Mouse (Mus musculus) embryonic facial prominence, embryonic 15.5 days (tissue): ENCODE data around the gene Celf2. TPM values are rescaled to one million over a fixed set of nuclear protein-coding genes. Genes with fewer than 3 reads are reported as not detected.

Experiments used
- ATAC-seq: fragments of 200-750 bp; cut with Nextera tagmentation; 2 replicates; pipeline ENCODE4 v1.8.0; 2017; ENCODE audit warnings: low read depth, moderate TSS enrichment; ENCODE audit not compliant: insufficient number of reproducible peaks, low FRiP score, low TSS enrichment
- H3K27ac ChIP-seq: fragments of 300-500 bp; sonication (generic); replicated peaks from 2 replicates; pipeline ENCODE4 v1.5.1; 2015; ENCODE audit warnings: mild to moderate bottlenecking, inconsistent platforms
- H3K27me3 ChIP-seq: fragments of 300-500 bp; sonication (generic); 2 replicates; pipeline ENCODE4 v1.6.1; 2015; ENCODE audit warnings: inconsistent platforms
- H3K36me3 ChIP-seq: fragments of 300-500 bp; sonication (generic); 2 replicates; pipeline ENCODE4 v1.6.1; 2015; ENCODE audit warnings: mild to moderate bottlenecking, inconsistent platforms
- H3K4me1 ChIP-seq: fragments of 300-500 bp; sonication (generic); 2 replicates; pipeline ENCODE4 v1.6.1; 2015; ENCODE audit warnings: inconsistent platforms
- H3K4me2 ChIP-seq: fragments of 300-500 bp; sonication (generic); replicated peaks from 2 replicates; pipeline ENCODE4 v1.6.1; 2015; ENCODE audit warnings: mild to moderate bottlenecking, inconsistent platforms
- H3K4me3 ChIP-seq: fragments of 300-500 bp; sonication (generic); replicated peaks from 2 replicates; pipeline ENCODE4 v1.5.1; 2015; ENCODE audit warnings: mild to moderate bottlenecking, inconsistent platforms
- H3K9ac ChIP-seq: fragments of 300-500 bp; sonication (generic); 2 replicates; pipeline ENCODE4 v1.6.1; 2015; ENCODE audit warnings: inconsistent platforms
- H3K9me3 ChIP-seq: fragments of 300-500 bp; sonication (generic); replicated peaks from 2 replicates; pipeline ENCODE4 v1.6.1; 2016; ENCODE audit warnings: inconsistent platforms
- WGBS: fragments of 180-500 bp; shearing (Covaris S2); methylation state at CpG from one replicate; pipeline ENCODE4 v1.1.7; 2015; 5-methylcytosine and 5-hydroxymethylcytosine counted together
- polyA plus RNA-seq: library from polyadenylated mRNA; unstranded; fragments of >200 nt; fragmentation: Nextera tagmentation; extraction: Ambion mirVana; gene quantifications from 2 replicates; pipeline ENCODE4 v1.2.1, GENCODE M21; 2015

The Celf2 gene
- polyA plus RNA-seq, 1 experiment from 2014 or later: 59.7 TPM

- Histone ChIP-seq H3K27me3 (no peaks in the 10 kb centered on the region), H3K36me3 (no peaks in the 10 kb centered on the region), H3K9ac (no peak overlapping the region), H3K4me3 (no peak overlapping the region), H3K4me2 (no peak overlapping the region), H3K4me1 (no peaks in the 10 kb centered on the region), H3K27ac (no peak overlapping the region), H3K9me3 (no peaks in the 10 kb centered on the region)
- ATAC-seq: no peak
- WGBS: 5% methylated on average over 1 of the region's 1 CpGs
Measured at GRCm38 (mm10) chr2:7046155-7046554, 463.2 kb downstream of the Celf2 start.

- no peaks in the 10 kb centered on the region for H3K9me3 ChIP-seq
- H3K27ac ChIP-seq: no peak overlapping the region
- no peak for ATAC-seq
- WGBS: 63% methylated on average over 4 of the region's 4 CpGs
- H3K4me3 ChIP-seq: no peak overlapping the region
- no peaks in the 10 kb centered on the region for H3K36me3 ChIP-seq
- H3K9ac ChIP-seq: no peak overlapping the region
- no peaks in the 10 kb centered on the region for H3K27me3 ChIP-seq
- no peaks in the 10 kb centered on the region for H3K4me1 ChIP-seq
- H3K4me2 ChIP-seq: no peak overlapping the region
Measured at GRCm38 (mm10) chr2:7045531-7045930, 463.8 kb downstream of the Celf2 start.

GRCm38 (mm10) chr2:7043770-7044459, 465.4 kb downstream of the Celf2 start:
- Histone ChIP-seq H3K9ac (no peak overlapping the region), H3K27me3 (no peaks in the 10 kb centered on the region), H3K4me3 (no peak overlapping the region), H3K4me1 (no peaks in the 10 kb centered on the region), H3K27ac (no peak overlapping the region), H3K4me2 (no peak overlapping the region), H3K36me3 (no peaks in the 10 kb centered on the region), H3K9me3 (no peaks in the 10 kb centered on the region)
- ATAC-seq: no peak
- 50% methylated on average over 6 of the region's 6 CpGs for WGBS

- Histone ChIP-seq H3K4me3 (no peak overlapping the region), H3K36me3 (no peaks in the 10 kb centered on the region), H3K27me3 (no peaks in the 10 kb centered on the region), H3K9ac (no peak overlapping the region), H3K9me3 (no peaks in the 10 kb centered on the region), H3K27ac (no peak overlapping the region), H3K4me1 (no peaks in the 10 kb centered on the region), H3K4me2 (no peak overlapping the region)
- 70% methylated on average over 1 of the region's 1 CpGs for WGBS
- no peak for ATAC-seq
Measured at GRCm38 (mm10) chr2:7040940-7041339, 468.4 kb downstream of the Celf2 start.

GRCm38 (mm10) chr2:7038991-7039390, 470.4 kb downstream of the Celf2 start:
- WGBS: 92% methylated on average over 4 of the region's 4 CpGs
- no peak for ATAC-seq
- Histone ChIP-seq H3K9me3 (no peaks in the 10 kb centered on the region), H3K27me3 (no peaks in the 10 kb centered on the region), H3K36me3 (no peaks in the 10 kb centered on the region), H3K4me2 (no peak overlapping the region), H3K27ac (no peak overlapping the region), H3K4me3 (no peak overlapping the region), H3K9ac (no peak overlapping the region), H3K4me1 (no peaks in the 10 kb centered on the region)

GRCm38 (mm10) chr2:7031389-7031788, 478.0 kb downstream of the Celf2 start:
- ATAC-seq: no peak
- Histone ChIP-seq H3K4me1 (no peaks in the 10 kb centered on the region), H3K4me3 (no peak overlapping the region), H3K9me3 (no peaks in the 10 kb centered on the region), H3K9ac (no peak overlapping the region), H3K27me3 (no peaks in the 10 kb centered on the region; the same call in 1 of the 2 replicates), H3K27ac (no peak overlapping the region), H3K36me3 (no peaks in the 10 kb centered on the region), H3K4me2 (no peak overlapping the region)
- 100% methylated on average over 1 of the region's 1 CpGs for WGBS

- Histone ChIP-seq H3K36me3 (no peaks in the 10 kb centered on the region), H3K27ac (no peak overlapping the region), H3K27me3 (no peaks in the 10 kb centered on the region; the same call in 1 of the 2 replicates), H3K9ac (no peak overlapping the region), H3K4me3 (no peak overlapping the region), H3K9me3 (no peaks in the 10 kb centered on the region), H3K4me1 (no peaks in the 10 kb centered on the region), H3K4me2 (no peak overlapping the region)
- ATAC-seq: no peak
- WGBS: 92% methylated on average over 1 of the region's 1 CpGs
Measured at GRCm38 (mm10) chr2:7026737-7027136, 482.6 kb downstream of the Celf2 start.

GRCm38 (mm10) chr2:7025594-7025993, 483.8 kb downstream of the Celf2 start:
- Histone ChIP-seq H3K27ac (no peak overlapping the region), H3K4me2 (no peak overlapping the region), H3K36me3 (no peaks in the 10 kb centered on the region), H3K9me3 (no peaks in the 10 kb centered on the region), H3K4me1 (no peaks in the 10 kb centered on the region), H3K27me3 (no peaks in the 10 kb centered on the region; the same call in 1 of the 2 replicates), H3K9ac (no peak overlapping the region), H3K4me3 (no peak overlapping the region)
- WGBS: 61% methylated on average over 5 of the region's 5 CpGs
- ATAC-seq: no peak

- Histone ChIP-seq H3K36me3 (no peaks in the 10 kb centered on the region), H3K27ac (no peak overlapping the region), H3K9ac (no peak overlapping the region), H3K27me3 (no peaks in the 10 kb centered on the region), H3K4me1 (no peaks in the 10 kb centered on the region), H3K4me3 (no peak overlapping the region), H3K4me2 (no peak overlapping the region), H3K9me3 (no peaks in the 10 kb centered on the region)
- no peak for ATAC-seq
- 17% methylated on average over 3 of the region's 3 CpGs for WGBS
Measured at GRCm38 (mm10) chr2:7022184-7022583, 487.2 kb downstream of the Celf2 start.

- WGBS: 84% methylated on average over 6 of the region's 6 CpGs
- Histone ChIP-seq H3K4me1 (no peaks in the 10 kb centered on the region), H3K36me3 (no peaks in the 10 kb centered on the region), H3K9me3 (no peaks in the 10 kb centered on the region), H3K4me2 (no peak overlapping the region), H3K9ac (no peak overlapping the region), H3K4me3 (no peak overlapping the region), H3K27me3 (no peaks in the 10 kb centered on the region), H3K27ac (no peak overlapping the region)
- ATAC-seq: no peak
Measured at GRCm38 (mm10) chr2:7017384-7018113, 491.8 kb downstream of the Celf2 start.

GRCm38 (mm10) chr2:7013126-7013525, 496.2 kb downstream of the Celf2 start:
- 83% methylated on average over 5 of the region's 5 CpGs for WGBS
- Histone ChIP-seq H3K27ac (no peak overlapping the region), H3K9ac (no peak overlapping the region), H3K27me3 (no peaks in the 10 kb centered on the region), H3K36me3 (no peaks in the 10 kb centered on the region), H3K4me2 (no peak overlapping the region), H3K9me3 (no peaks in the 10 kb centered on the region), H3K4me3 (no peak overlapping the region), H3K4me1 (no peaks in the 10 kb centered on the region)
- ATAC-seq: no peak

GRCm38 (mm10) chr2:7006816-7007215, 502.5 kb downstream of the Celf2 start:
- 78% methylated on average over 3 of the region's 3 CpGs for WGBS

More at GRCm38 (mm10) chr2:7006816-7007215, 502.5 kb downstream of the Celf2 start:
- no peaks in the 10 kb centered on the region for H3K9me3 ChIP-seq
- no peaks in the 10 kb centered on the region for H3K27me3 ChIP-seq
- no peak overlapping the region for H3K27ac ChIP-seq
- H3K36me3 ChIP-seq: no peaks in the 10 kb centered on the region
- H3K9ac ChIP-seq: no peak overlapping the region
- no peaks in the 10 kb centered on the region for H3K4me1 ChIP-seq
- H3K4me3 ChIP-seq: no peak overlapping the region
- ATAC-seq: no peak
- no peak overlapping the region for H3K4me2 ChIP-seq
